Mouse (Mus musculus) CH12.LX (cell line): ENCODE measurements at regions not wholly inside any gene's neighbourhood (a gene's known extent, or its start where the extent isn't known, plus 50 kb on each side); places are given as distances from the start of the nearest gene placed in this dataset.

Experiments
- DNase-seq: peaks from one replicate; pipeline ENCODE4 v3.0.0-alpha.2; 2013; ENCODE audit errors: extremely low read depth
- H3K27ac ChIP-seq: 2 replicates; pipeline ENCODE4 v1.5.1; 2012; ENCODE audit warnings: low read depth, mild to moderate bottlenecking, control low read depth, moderate library complexity; ENCODE audit not compliant: insufficient read depth
- H3K27me3 ChIP-seq: replicated peaks from 2 replicates; pipeline ENCODE3; 2012; ENCODE audit warnings: inconsistent platforms
- H3K36me3 ChIP-seq, 2 experiments: replicated peaks in 1 of 2; 2 replicates each; pipeline versions ENCODE3 to v1.6.1; 2012; ENCODE audit warnings: inconsistent platforms in 1 of 2, low read length in 1 of 2, mild to moderate bottlenecking in 1 of 2, mixed read lengths in 1 of 2, moderate library complexity in 1 of 2; ENCODE audit not compliant: control insufficient read depth in 1 of 2, insufficient read depth in 1 of 2
- H3K4me1 ChIP-seq, 2 experiments: 2 replicates each; pipeline ENCODE4 v1.6.1; 2012; ENCODE audit warnings: inconsistent platforms in 1 of 2, moderate library complexity in 1 of 2; ENCODE audit not compliant: insufficient read depth in 2 of 2, control insufficient read depth in 1 of 2
- H3K4me2 ChIP-seq: 2 replicates; pipeline ENCODE4 v1.6.1; 2012; ENCODE audit warnings: low read depth, mild to moderate bottlenecking, control low read depth; ENCODE audit not compliant: poor library complexity, insufficient read depth, severe bottlenecking
- H3K4me3 ChIP-seq, 3 experiments: fragments of 150-350 bp in 1 of 3; sonication (generic) in 1 of 3; replicated peaks in 1 of 3; 2 replicates each; pipeline versions ENCODE3 to v1.5.1; 2011 to 2012; ENCODE audit warnings: low read depth in 2 of 3, low read length in 2 of 3, mild to moderate bottlenecking in 2 of 3, moderate library complexity in 2 of 3, control low read depth in 1 of 3, improper control_type of control experiment in 1 of 3, inconsistent platforms in 1 of 3, mixed read lengths in 1 of 3; ENCODE audit not compliant: poor library complexity in 1 of 3
- H3K79me2 ChIP-seq: replicated peaks from 2 replicates; pipeline ENCODE4 v1.6.1; 2012; ENCODE audit warnings: mild to moderate bottlenecking, moderate library complexity; ENCODE audit not compliant: control insufficient read depth, poor library complexity, insufficient read depth, severe bottlenecking; ENCODE audit errors: extremely low read depth
- H3K9ac ChIP-seq: 2 replicates; pipeline ENCODE4 v1.6.1; 2012; ENCODE audit warnings: low read depth, mild to moderate bottlenecking, control low read depth, moderate library complexity; ENCODE audit not compliant: insufficient read depth
- H3K9me3 ChIP-seq: replicated peaks from 2 replicates; pipeline ENCODE3; 2012; ENCODE audit warnings: low read length, inconsistent platforms, mixed read lengths
- BHLHE40 ChIP-seq: IDR thresholded peaks from 2 replicates; pipeline ENCODE4 v1.6.1; 2011; ENCODE audit warnings: mild to moderate bottlenecking, low read depth, low read length, improper control_type of control experiment
- CHD1 ChIP-seq: IDR thresholded peaks from 2 replicates; pipeline ENCODE4 v1.6.1; 2012; ENCODE audit warnings: low read depth, low read length, improper control_type of control experiment, inconsistent platforms
- CHD2 ChIP-seq: IDR thresholded peaks from 2 replicates; pipeline ENCODE4 v1.6.1; 2011; ENCODE audit warnings: low read length, improper control_type of control experiment
- E2F4 ChIP-seq: IDR thresholded peaks from 2 replicates; pipeline ENCODE4 v1.6.1; 2011; ENCODE audit warnings: low read depth, low read length, improper control_type of control experiment; ENCODE audit not compliant: insufficient replicate concordance
- ELF1 ChIP-seq: IDR thresholded peaks from 2 replicates; pipeline ENCODE4 v1.6.1; 2014; ENCODE audit warnings: low read depth, mild to moderate bottlenecking, inconsistent platforms, low read length, improper control_type of control experiment
- EP300 ChIP-seq: IDR thresholded peaks from 2 replicates; pipeline ENCODE4 v1.6.1; 2011; ENCODE audit warnings: low read length, improper control_type of control experiment
- HCFC1 ChIP-seq: IDR thresholded peaks from 2 replicates; pipeline ENCODE4 v1.6.1; 2012; ENCODE audit warnings: low read depth, mild to moderate bottlenecking, inconsistent platforms, low read length, improper control_type of control experiment
- IRF4 ChIP-seq: IDR thresholded peaks from 2 replicates; pipeline ENCODE4 v1.6.1; 2014; ENCODE audit warnings: low read depth, mild to moderate bottlenecking, inconsistent platforms, low read length, improper control_type of control experiment
- JUN ChIP-seq: IDR thresholded peaks from 2 replicates; pipeline ENCODE4 v1.6.1; 2011; ENCODE audit warnings: low read depth, mild to moderate bottlenecking, low read length, improper control_type of control experiment, moderate library complexity; ENCODE audit not compliant: insufficient read depth
- MAFK ChIP-seq: IDR thresholded peaks from 2 replicates; pipeline ENCODE4 v1.6.1; 2011; ENCODE audit warnings: low read length, improper control_type of control experiment; ENCODE audit not compliant: insufficient replicate concordance
- MAZ ChIP-seq: IDR thresholded peaks from 2 replicates; pipeline ENCODE4 v1.6.1; 2012; ENCODE audit warnings: low read depth, mild to moderate bottlenecking, inconsistent platforms, low read length, improper control_type of control experiment, moderate library complexity
- MEF2A ChIP-seq: IDR thresholded peaks from 2 replicates; pipeline ENCODE4 v1.6.1; 2014; ENCODE audit warnings: low read depth, mild to moderate bottlenecking, inconsistent platforms, low read length, improper control_type of control experiment, borderline replicate concordance
- MYC ChIP-seq: IDR thresholded peaks from 2 replicates; pipeline ENCODE4 v1.6.1; 2011; ENCODE audit warnings: low read depth, mild to moderate bottlenecking, improper control_type of control experiment, low read length
- NELFE ChIP-seq: IDR thresholded peaks from 2 replicates; pipeline ENCODE4 v1.6.1; 2011; ENCODE audit warnings: low read depth, low read length, improper control_type of control experiment
- NRF1 ChIP-seq: IDR thresholded peaks from 2 replicates; pipeline ENCODE4 v1.6.1; 2014; ENCODE audit warnings: low read depth, mild to moderate bottlenecking, inconsistent platforms, low read length, improper control_type of control experiment, moderate library complexity
- PAX5 ChIP-seq: IDR thresholded peaks from 2 replicates; pipeline ENCODE4 v1.6.1; 2012; ENCODE audit warnings: low read length, inconsistent platforms, mixed read lengths
- POLR2A ChIP-seq: IDR thresholded peaks from 2 replicates; pipeline ENCODE4 v1.6.1; 2011; ENCODE audit warnings: low read depth, mild to moderate bottlenecking, improper control_type of control experiment, low read length
- RAD21 ChIP-seq: IDR thresholded peaks from 2 replicates; pipeline ENCODE4 v1.6.1; 2011; ENCODE audit warnings: low read depth, mild to moderate bottlenecking, low read length, improper control_type of control experiment, moderate library complexity
- RCOR1 ChIP-seq: conservative IDR thresholded peaks from 2 replicates; pipeline ENCODE4 v1.6.1; 2012; ENCODE audit warnings: low read depth, mild to moderate bottlenecking, inconsistent platforms, low read length, improper control_type of control experiment
- SIN3A ChIP-seq: IDR thresholded peaks from 2 replicates; pipeline ENCODE4 v1.6.1; 2012; ENCODE audit warnings: low read length, improper control_type of control experiment, inconsistent platforms
- SMC3 ChIP-seq: IDR thresholded peaks from 2 replicates; pipeline ENCODE4 v1.6.1; 2011; ENCODE audit warnings: low read depth, low read length, improper control_type of control experiment
- TBP ChIP-seq: conservative IDR thresholded peaks from 2 replicates; pipeline ENCODE4 v1.6.1; 2011; ENCODE audit warnings: low read depth, low read length, improper control_type of control experiment
- TCF12 ChIP-seq: IDR thresholded peaks from 2 replicates; pipeline ENCODE4 v1.6.1; 2014; ENCODE audit warnings: low read depth, mild to moderate bottlenecking, inconsistent platforms, low read length, improper control_type of control experiment
- UBTF ChIP-seq: IDR thresholded peaks from 2 replicates; pipeline ENCODE4 v1.6.1; 2012; ENCODE audit warnings: low read depth, mild to moderate bottlenecking, inconsistent platforms, low read length, improper control_type of control experiment, moderate library complexity
- USF2 ChIP-seq: conservative IDR thresholded peaks from 2 replicates; pipeline ENCODE4 v1.6.1; 2011; ENCODE audit warnings: low read depth, low read length, improper control_type of control experiment
- ZC3H11A ChIP-seq: IDR thresholded peaks from 2 replicates; pipeline ENCODE4 v1.6.1; 2012; ENCODE audit warnings: low read depth, mild to moderate bottlenecking, inconsistent platforms, low read length, improper control_type of control experiment
- ZKSCAN1 ChIP-seq: IDR thresholded peaks from 2 replicates; pipeline ENCODE4 v1.6.1; 2012; ENCODE audit warnings: low read depth, inconsistent platforms, low read length, improper control_type of control experiment, borderline replicate concordance
- ZNF384 ChIP-seq: IDR thresholded peaks from 2 replicates; pipeline ENCODE4 v1.6.1; 2012; ENCODE audit warnings: low read depth, low read length, improper control_type of control experiment, inconsistent platforms
- dilution Hi-C: fragments of 300-500 bp; cut with MboI; formaldehyde crosslinking; loops from 2 replicates; pipeline ENCODE4 v1.14.3; 2020; ENCODE audit warnings: low sequenced_read_pairs; ENCODE audit not compliant: extremely low pct_unique_long_range_greater_than_20kb, extremely low pct_ligation_motif_present
- in situ Hi-C: fragments of 300-500 bp; cut with MboI; formaldehyde crosslinking; loops from 3 replicates; pipeline ENCODE4 v1.14.3; 2019; ENCODE audit warnings: low sequenced_read_pairs, low pct_ligation_motif_present, low pct_unique_long_range_greater_than_20kb, mixed read lengths

DNA sequence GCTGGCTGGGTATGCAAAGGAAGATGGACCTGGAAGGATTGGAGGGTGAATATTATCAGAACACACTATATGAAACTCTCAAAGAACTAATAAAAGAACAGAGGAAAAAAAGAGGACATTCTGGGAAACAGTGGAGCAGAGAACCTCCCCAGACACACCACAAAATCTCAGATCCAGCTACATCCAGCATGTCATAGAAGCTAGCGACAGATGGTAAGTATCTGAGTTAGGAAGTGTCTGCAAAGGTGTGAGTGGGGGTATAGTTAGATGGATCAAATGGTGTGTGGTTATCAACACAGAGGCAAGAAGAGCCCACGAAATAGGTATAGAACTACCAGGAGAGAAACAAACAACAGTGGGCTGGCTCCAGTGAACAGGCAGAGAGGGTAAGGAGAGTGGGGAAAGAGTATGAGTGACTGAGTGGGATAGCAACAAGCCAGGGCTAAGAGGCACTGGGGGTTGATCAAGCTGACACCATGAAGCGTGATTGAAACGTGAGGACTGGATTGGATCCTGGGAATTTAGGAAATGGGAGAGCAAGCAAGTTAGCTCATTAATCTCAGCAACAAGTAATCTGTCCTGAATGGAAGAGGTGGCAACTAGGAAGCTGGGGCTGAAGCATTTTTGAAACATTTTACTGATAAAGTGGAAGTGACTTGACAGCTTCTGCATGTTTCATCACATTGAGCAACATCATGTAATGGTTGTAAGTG, 114.9 kb upstream of the Kirrel3 start:
- in situ Hi-C loops, result no loop called here
- H3K27me3 ChIP-seq, result no peaks in the 10 kb centered on the region
- no peaks in the 10 kb centered on the region for H3K36me3 ChIP-seq
- dilution Hi-C loops, result no loop called here
- H3K4me1 ChIP-seq, result no peaks in the 10 kb centered on the region
- no peak overlapping the region for H3K4me2 ChIP-seq
- no peak for TF ChIP-seq TCF12
- no peak for TF ChIP-seq MYC
- no peak for TF ChIP-seq CHD2
- TF ChIP-seq IRF4, result no peak
- no peak for TF ChIP-seq NELFE
- TF ChIP-seq UBTF, result no peak
- no peak for TF ChIP-seq ELF1
- TF ChIP-seq SMC3, result no peak
- no peak for TF ChIP-seq HCFC1
- no peak for TF ChIP-seq POLR2A
- no peak for TF ChIP-seq MAZ
- no peak for TF ChIP-seq BHLHE40
- no peak for TF ChIP-seq RCOR1
- no peak for TF ChIP-seq ZC3H11A
- TF ChIP-seq E2F4, result no peak
- no peak for TF ChIP-seq JUN
- TF ChIP-seq MEF2A, result no peak
- TF ChIP-seq RAD21, result no peak
- H3K27ac ChIP-seq, result no peak overlapping the region
- H3K79me2 ChIP-seq, result no peaks in the 10 kb centered on the region
- H3K9ac ChIP-seq, result no peak overlapping the region
- no peaks in the 10 kb centered on the region for H3K9me3 ChIP-seq
- H3K4me3 ChIP-seq, result no peak overlapping the region
- no peak for DNase-seq

DNA sequence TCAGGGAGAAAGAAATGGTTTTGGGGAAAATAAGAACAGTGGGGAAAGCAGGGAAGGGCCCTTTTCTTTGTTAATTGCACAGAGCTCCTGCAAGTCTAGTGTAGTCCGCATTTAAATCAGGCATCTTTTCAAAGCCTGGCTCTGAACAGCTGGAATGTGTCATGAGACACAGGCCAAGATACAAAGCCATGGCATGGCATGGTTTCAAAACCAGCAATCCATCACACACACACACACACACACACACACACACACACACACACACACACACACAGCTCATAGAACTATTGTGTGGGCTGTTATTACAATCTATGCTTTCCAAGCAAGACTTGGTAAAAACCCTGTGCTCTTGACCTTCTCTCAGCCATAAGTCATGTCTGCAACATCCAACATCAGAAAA, 110.5 kb upstream of the Kirrel3 start:
- Histone ChIP-seq H3K9ac (no peak overlapping the region), H3K4me1 (no peaks in the 10 kb centered on the region), H3K36me3 (no peaks in the 10 kb centered on the region), H3K9me3 (no peaks in the 10 kb centered on the region), H3K4me2 (no peak overlapping the region), H3K27me3 (no peaks in the 10 kb centered on the region), H3K79me2 (no peaks in the 10 kb centered on the region), H3K4me3 (no peak overlapping the region), H3K27ac (no peak overlapping the region)
- DNase-seq, result no peak
- TF ChIP-seq SIN3A (no peak), PAX5 (no peak), USF2 (no peak), MAFK (no peak), ZKSCAN1 (no peak), ZC3H11A (no peak), EP300 (no peak), NRF1 (no peak), TBP (no peak), HCFC1 (no peak), SMC3 (no peak), CHD1 (no peak), POLR2A (no peak), RCOR1 (no peak), ZNF384 (no peak), JUN (no peak), NELFE (no peak), TCF12 (no peak)
- dilution Hi-C loops, result no loop called here
- in situ Hi-C loops, result no loop called here
